Mouse (Mus musculus): Measurements from ENCODE around the gene Moxd2. TPM values are rescaled to one million over a fixed set of nuclear protein-coding genes. Genes with fewer than 3 reads are reported as not detected.

Gene Moxd2
- polyA plus RNA-seq (2012; fragmentation: generic; extraction: Trizol), result not detected

DNA sequence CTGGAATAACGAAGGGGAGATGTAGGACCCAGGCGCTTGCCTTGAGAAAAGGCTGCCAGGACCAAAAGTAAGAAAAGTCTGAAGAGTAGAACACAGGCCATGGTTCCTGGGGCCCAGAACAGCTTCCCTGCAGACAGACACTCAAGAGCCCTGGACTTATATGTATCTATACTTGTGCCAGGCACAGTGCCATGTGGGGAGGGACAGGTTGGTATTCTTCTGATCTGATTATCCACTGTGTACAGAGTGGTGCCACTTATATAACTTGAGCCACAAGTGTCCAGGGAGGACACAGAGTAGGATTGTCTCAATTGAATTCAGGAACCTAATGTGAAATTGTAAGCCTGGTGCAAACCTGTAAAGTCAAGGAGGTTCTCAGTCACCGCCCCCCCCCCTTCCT, at the start of gene Moxd2:
Moxd2 (minus strand) TSS at position 101 of the 400 bp plus-strand sequence.
- no peaks in the 10 kb centered on the region for H3K36me3 ChIP-seq (ENCODE audit: control insufficient read depth, insufficient read depth)
- no peaks in the 10 kb centered on the region for H3K27me3 ChIP-seq (ENCODE audit: control insufficient read depth, insufficient read depth, insufficient read length)
- H3K79me2 ChIP-seq (ENCODE audit: control insufficient read depth, insufficient read depth), result no peaks in the 10 kb centered on the region
- TF ChIP-seq E2F4 (IDR thresholded peaks at IDR 0.05; ENCODE audit: insufficient read depth) (no peak), TCF12 (IDR thresholded peaks at IDR 0.05; ENCODE audit: insufficient read depth, poor library complexity, severe bottlenecking) (no peak), MAX (IDR thresholded peaks at IDR 0.05; ENCODE audit: low read depth) (no peak), TCF3 (IDR thresholded peaks at IDR 0.05; ENCODE audit: insufficient read length, low read depth) (no peak), MYOG (IDR thresholded peaks at IDR 0.05; ENCODE audit: control insufficient read depth in 1 of 3, insufficient read depth in 1 of 3, insufficient read length in 2 of 3, low read depth in 2 of 3) (no peak)
- H3K4me3 ChIP-seq, result no peak within 1 kb of the TSS
- H3ac ChIP-seq (ENCODE audit: control insufficient read depth, insufficient read length), result no peak within 1 kb of the TSS
- H3K4me2 ChIP-seq (ENCODE audit: low read depth), result no peak within 1 kb of the TSS

DNA sequence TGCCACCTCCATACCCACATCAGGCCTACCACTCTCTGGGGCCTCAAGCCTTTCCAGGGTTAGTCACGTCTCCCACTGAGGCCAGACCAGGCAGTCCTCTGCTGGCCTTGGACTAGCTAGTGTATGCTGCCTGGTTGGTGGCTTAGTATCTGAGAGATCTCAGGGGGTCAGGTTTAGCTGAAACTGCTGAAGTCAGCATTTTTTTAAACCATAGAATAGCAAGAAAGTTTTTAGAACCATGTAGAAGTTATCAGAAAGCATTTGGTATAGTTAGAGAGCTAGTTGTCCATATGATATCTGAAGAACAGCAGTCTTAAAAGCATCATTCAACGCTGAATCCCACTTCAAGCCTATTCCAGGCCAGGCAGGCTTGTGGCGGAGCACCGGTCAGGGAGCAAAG, 32.7 kb upstream of the Moxd2 start:
- Histone ChIP-seq H3ac (ENCODE audit: control insufficient read depth, insufficient read length) (no peak overlapping the region), H3K27me3 (ENCODE audit: control insufficient read depth, insufficient read depth, insufficient read length) (no peaks in the 10 kb centered on the region), H3K36me3 (ENCODE audit: control insufficient read depth, insufficient read depth) (no peaks in the 10 kb centered on the region), H3K79me2 (ENCODE audit: control insufficient read depth, insufficient read depth) (no peaks in the 10 kb centered on the region), H3K4me3 (no peak overlapping the region), H3K4me2 (ENCODE audit: low read depth) (no peak overlapping the region)
- no peak for TF ChIP-seq POLR2A (IDR thresholded peaks at IDR 0.05; ENCODE audit: insufficient read length, low read depth)
- TF ChIP-seq MYOG (IDR thresholded peaks at IDR 0.05; ENCODE audit: control insufficient read depth in 1 of 3, insufficient read depth in 1 of 3, insufficient read length in 2 of 3, low read depth in 2 of 3), result no peak
- TF ChIP-seq SRF (IDR thresholded peaks at IDR 0.05; ENCODE audit: control insufficient read depth, insufficient read length, low read depth), result no peak
- no peak for TF ChIP-seq USF1 (IDR thresholded peaks at IDR 0.05; ENCODE audit: low read depth)
- TF ChIP-seq CEBPB (IDR thresholded peaks at IDR 0.05; ENCODE audit: insufficient read depth, poor library complexity, severe bottlenecking), result no peak
- no peak for TF ChIP-seq REST (IDR thresholded peaks at IDR 0.05; ENCODE audit: insufficient read depth, insufficient read length)
- no peak for TF ChIP-seq POLR2AphosphoS2 (IDR thresholded peaks at IDR 0.05; ENCODE audit: insufficient read length, low read depth)

DNA sequence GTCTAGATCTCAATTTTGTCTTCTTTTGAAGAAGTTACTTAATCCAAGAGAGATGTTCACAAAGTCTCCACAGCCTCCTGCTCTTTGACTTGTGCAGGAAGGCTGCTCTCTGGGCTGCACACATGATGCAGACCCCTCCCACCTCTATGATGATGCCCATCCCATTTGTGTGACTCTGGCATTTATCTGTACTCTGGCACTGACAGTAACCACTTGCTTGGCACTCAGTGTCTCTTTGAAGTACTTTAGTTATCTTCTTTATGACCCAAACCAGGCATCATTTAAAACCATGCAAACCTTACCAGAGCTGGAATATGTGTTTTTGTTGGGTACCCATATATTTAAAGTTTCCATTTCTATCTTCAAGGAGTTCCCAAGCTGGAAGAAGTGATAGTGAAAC, 13.0 kb upstream of the Moxd2 start, which contains the start of gene Prss58:
Prss58 (minus strand) TSS at position 101 of the 400 bp plus-strand sequence.
- Histone ChIP-seq H3K4me3 (no peak within 1 kb of the TSS), H3K27me3 (ENCODE audit: control insufficient read depth, insufficient read depth, insufficient read length) (no peaks in the 10 kb centered on the region), H3K36me3 (ENCODE audit: control insufficient read depth, insufficient read depth) (no peaks in the 10 kb centered on the region), H3K4me2 (ENCODE audit: low read depth) (no peak within 1 kb of the TSS), H3ac (ENCODE audit: control insufficient read depth, insufficient read length) (no peak within 1 kb of the TSS), H3K79me2 (ENCODE audit: control insufficient read depth, insufficient read depth) (no peaks in the 10 kb centered on the region)
- TF ChIP-seq E2F4 (IDR thresholded peaks at IDR 0.05; ENCODE audit: insufficient read depth) (no peak), TCF12 (IDR thresholded peaks at IDR 0.05; ENCODE audit: insufficient read depth, poor library complexity, severe bottlenecking) (no peak), MYOG (IDR thresholded peaks at IDR 0.05; ENCODE audit: control insufficient read depth in 1 of 3, insufficient read depth in 1 of 3, insufficient read length in 2 of 3, low read depth in 2 of 3) (no peak), SRF (IDR thresholded peaks at IDR 0.05; ENCODE audit: control insufficient read depth, insufficient read length, low read depth) (no peak), USF1 (IDR thresholded peaks at IDR 0.05; ENCODE audit: low read depth) (no peak), MAX (IDR thresholded peaks at IDR 0.05; ENCODE audit: low read depth) (no peak), MYOD1 (IDR thresholded peaks at IDR 0.05; ENCODE audit: control insufficient read depth in 1 of 3, insufficient read length in 2 of 3, low read depth in 2 of 3) (no peak), CEBPB (IDR thresholded peaks at IDR 0.05; ENCODE audit: insufficient read depth, poor library complexity, severe bottlenecking) (no peak), POLR2AphosphoS2 (IDR thresholded peaks at IDR 0.05; ENCODE audit: insufficient read length, low read depth) (no peak), TCF3 (IDR thresholded peaks at IDR 0.05; ENCODE audit: insufficient read length, low read depth) (no peak), REST (IDR thresholded peaks at IDR 0.05; ENCODE audit: insufficient read depth, insufficient read length) (no peak), POLR2A (IDR thresholded peaks at IDR 0.05; ENCODE audit: insufficient read length, low read depth) (no peak)

DNA sequence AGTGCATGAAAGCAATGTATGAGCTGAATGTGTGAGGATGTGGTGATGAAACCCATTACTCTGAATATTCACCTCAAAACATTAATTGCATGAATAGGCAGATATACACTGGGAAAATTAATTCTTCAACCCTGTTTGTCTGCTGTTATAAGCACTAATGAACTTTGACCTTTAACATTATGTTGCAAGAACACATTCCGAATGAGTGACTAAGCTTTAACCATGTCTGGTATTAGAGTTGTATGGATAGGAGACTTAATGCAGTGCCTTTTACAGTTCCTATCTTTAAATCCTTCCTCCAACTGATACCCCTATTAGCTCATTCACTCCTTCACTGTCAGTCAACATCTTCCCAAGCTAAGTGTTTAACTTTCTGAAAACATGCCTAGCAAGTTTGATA, 7.4 kb upstream of the Moxd2 start:
- H3ac ChIP-seq (ENCODE audit: control insufficient read depth, insufficient read length), result no peak overlapping the region
- H3K27me3 ChIP-seq (ENCODE audit: control insufficient read depth, insufficient read depth, insufficient read length), result no peaks in the 10 kb centered on the region
- no peaks in the 10 kb centered on the region for H3K79me2 ChIP-seq (ENCODE audit: control insufficient read depth, insufficient read depth)
- no peak overlapping the region for H3K4me2 ChIP-seq (ENCODE audit: low read depth)
- no peak overlapping the region for H3K4me3 ChIP-seq
- TF ChIP-seq MYOG (IDR thresholded peaks at IDR 0.05; ENCODE audit: control insufficient read depth in 1 of 3, insufficient read depth in 1 of 3, insufficient read length in 2 of 3, low read depth in 2 of 3) (no peak), USF1 (IDR thresholded peaks at IDR 0.05; ENCODE audit: low read depth) (no peak), SRF (IDR thresholded peaks at IDR 0.05; ENCODE audit: control insufficient read depth, insufficient read length, low read depth) (no peak), CEBPB (IDR thresholded peaks at IDR 0.05; ENCODE audit: insufficient read depth, poor library complexity, severe bottlenecking) (0 out of 2 replicates have a peak, but pooled peaks have one; percentile 16)
- no peaks in the 10 kb centered on the region for H3K36me3 ChIP-seq (ENCODE audit: control insufficient read depth, insufficient read depth)

DNA sequence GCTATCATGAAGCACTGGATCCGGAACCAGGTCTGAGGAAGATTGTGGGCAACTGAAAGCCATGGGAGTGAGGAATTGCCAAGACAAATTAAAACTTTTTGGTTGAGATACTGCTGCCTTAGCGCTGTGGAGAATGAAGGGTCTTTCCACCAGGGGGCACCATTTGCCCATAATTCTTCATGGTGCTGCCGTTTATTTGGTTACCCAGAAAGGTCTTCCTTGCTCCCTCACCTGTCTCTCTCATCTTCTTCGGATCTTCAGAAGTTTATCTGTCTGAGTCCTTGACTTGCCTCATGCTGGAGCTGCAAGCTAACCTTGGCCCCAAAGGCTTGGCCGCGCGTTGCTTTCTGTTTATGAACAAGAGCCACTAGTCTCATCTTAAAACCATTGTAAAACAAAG, 6.3 kb upstream of the Moxd2 start:
- Histone ChIP-seq H3K79me2 (ENCODE audit: control insufficient read depth, insufficient read depth) (no peaks in the 10 kb centered on the region), H3ac (ENCODE audit: control insufficient read depth, insufficient read length) (no peak overlapping the region), H3K27me3 (ENCODE audit: control insufficient read depth, insufficient read depth, insufficient read length) (no peaks in the 10 kb centered on the region), H3K4me2 (ENCODE audit: low read depth) (no peak overlapping the region), H3K4me3 (no peak overlapping the region), H3K36me3 (ENCODE audit: control insufficient read depth, insufficient read depth) (no peaks in the 10 kb centered on the region)
- TF ChIP-seq MYOG (IDR thresholded peaks at IDR 0.05; ENCODE audit: control insufficient read depth in 1 of 3, insufficient read depth in 1 of 3, insufficient read length in 2 of 3, low read depth in 2 of 3), result no peak
- TF ChIP-seq CEBPB (IDR thresholded peaks at IDR 0.05; ENCODE audit: insufficient read depth, poor library complexity, severe bottlenecking), result no peak
- TF ChIP-seq USF1 (IDR thresholded peaks at IDR 0.05; ENCODE audit: low read depth), result no peak
- TF ChIP-seq POLR2A (IDR thresholded peaks at IDR 0.05; ENCODE audit: insufficient read length, low read depth), result no peak
- TF ChIP-seq TCF12 (IDR thresholded peaks at IDR 0.05; ENCODE audit: insufficient read depth, poor library complexity, severe bottlenecking), result no peak
- no peak for TF ChIP-seq MYOD1 (IDR thresholded peaks at IDR 0.05; ENCODE audit: control insufficient read depth in 1 of 3, insufficient read length in 2 of 3, low read depth in 2 of 3)
